Mouse (Mus musculus): ENCODE measurements around the gene Rfx2.

Rfx2 gene

GRCm38 (mm10) chr17:56754271-56755185 lies 76.3 kb downstream of the Rfx2 start:
- DNase-seq (ENCODE audit: low spot score): no peak

DNA sequence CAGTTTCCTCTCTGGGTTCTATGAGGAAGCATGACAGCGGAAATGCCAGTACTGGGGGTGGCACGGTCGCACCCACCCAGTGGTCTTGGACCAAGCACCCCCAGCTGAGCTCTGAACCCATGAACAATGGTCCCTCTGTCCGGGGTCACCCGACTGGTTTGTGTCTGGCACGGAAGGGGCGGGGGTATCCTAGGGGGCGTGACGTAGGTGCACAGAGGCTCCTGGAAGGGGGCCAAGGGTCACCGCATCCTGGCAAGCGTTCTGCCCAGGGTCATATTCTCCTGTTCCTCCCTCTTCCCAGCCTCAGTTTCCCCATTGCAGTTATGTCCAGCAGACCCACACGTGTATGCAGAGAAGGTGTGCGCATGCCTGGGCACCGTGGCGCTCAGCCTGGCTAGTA lies 77.4 kb downstream of the Rfx2 start:
- no peak for DNase-seq (ENCODE audit: low spot score)

DNA sequence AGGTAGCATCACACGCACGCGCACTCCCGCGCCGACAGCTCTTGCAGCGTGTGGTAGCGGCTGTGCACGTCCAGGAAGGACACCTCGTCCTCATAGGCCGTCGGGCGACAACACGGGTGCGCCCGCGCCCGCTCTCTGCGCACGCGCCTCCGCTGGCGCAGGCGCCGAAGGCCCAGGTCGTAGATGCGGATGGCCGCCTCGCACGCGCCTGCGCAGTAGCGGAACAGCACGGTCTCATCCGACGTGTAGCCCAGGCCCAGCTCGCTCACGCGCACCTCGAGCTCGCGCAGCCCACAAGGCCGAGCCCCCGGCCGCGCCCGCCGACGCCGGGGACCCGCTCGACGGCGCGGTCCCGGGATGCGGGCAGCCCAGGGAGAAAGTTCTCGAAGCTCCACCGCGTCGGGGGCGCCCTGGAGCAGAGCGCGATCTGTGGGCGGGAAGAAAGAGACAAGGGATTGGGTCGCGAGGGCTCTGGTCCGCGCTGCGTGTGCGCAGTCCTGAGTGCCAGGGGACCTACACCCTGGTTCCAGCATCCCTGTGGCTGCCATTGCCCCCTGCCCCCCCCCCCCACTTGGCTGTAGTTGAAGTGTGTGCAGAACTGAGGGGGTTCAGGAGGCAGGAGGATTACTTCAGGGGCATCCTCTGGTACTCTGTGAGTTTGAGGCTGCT lies 79.3 kb downstream of the Rfx2 start:
- DNase-seq (ENCODE audit: low spot score): no peak

GRCm38 (mm10) chr17:56744173-56744572 lies 86.6 kb downstream of the Rfx2 start:
- DNase-seq (ENCODE audit: low spot score): no peak

- no peak for DNase-seq (ENCODE audit: low spot score)
Measured at GRCm38 (mm10) chr17:56740788-56741160, 90.0 kb downstream of the Rfx2 start.

GRCm38 (mm10) chr17:56740118-56740787 lies 90.6 kb downstream of the Rfx2 start:
- DNase-seq (ENCODE audit: low spot score): no peak

DNA sequence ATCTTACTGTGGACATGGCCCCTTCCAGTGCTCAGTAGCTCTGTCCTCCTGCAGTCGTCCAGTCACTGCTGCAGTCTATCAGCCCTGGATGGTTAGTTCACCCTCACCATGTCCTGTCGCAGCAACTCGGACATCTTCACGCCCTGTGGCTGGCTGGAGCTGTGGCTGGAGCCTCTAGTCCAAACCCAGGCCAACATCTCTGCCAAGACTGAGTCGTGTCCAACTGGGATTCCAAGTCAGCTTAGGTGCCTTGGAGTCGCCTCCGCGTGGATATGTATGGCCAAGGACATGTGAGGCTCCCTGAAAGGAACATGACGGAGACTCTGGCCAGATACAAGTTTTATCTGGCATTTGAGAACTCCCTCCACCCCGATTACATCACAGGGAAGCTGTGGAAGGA lies 92.6 kb downstream of the Rfx2 start:
- DNase-seq (ENCODE audit: low spot score): no peak

DNA sequence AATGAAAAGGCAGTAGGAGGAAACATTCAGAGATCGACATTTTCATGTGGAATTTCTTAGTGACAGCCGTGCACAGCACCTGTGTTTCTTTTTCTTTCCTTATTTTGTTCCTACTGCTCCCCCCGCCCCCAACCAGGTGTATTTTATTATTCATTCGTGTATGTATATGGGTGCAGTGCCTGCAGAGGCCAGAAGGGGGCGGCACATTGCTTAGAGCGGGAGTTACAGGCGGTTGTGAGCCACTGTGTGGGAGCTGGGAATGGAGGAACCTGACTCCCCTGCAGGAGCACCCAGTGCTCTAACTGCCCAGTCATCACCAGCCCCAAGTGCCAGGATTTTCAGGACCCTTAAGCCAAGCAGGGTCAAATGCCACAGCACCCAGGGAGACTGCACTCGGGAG lies 94.3 kb downstream of the Rfx2 start:
- DNase-seq (ENCODE audit: low spot score): no peak

- no peak for DNase-seq (ENCODE audit: low spot score)
Measured at GRCm38 (mm10) chr17:56729656-56730055, 101.2 kb downstream of the Rfx2 start.

GRCm38 (mm10) chr17:56729151-56729550 lies 101.7 kb downstream of the Rfx2 start:
- DNase-seq (ENCODE audit: low spot score): no peak

GRCm38 (mm10) chr17:56728117-56728516 lies 102.7 kb downstream of the Rfx2 start:
- no peak for DNase-seq (ENCODE audit: low spot score)

- DNase-seq (ENCODE audit: low spot score): no peak
Measured at GRCm38 (mm10) chr17:56727659-56728058, 103.2 kb downstream of the Rfx2 start.

DNA sequence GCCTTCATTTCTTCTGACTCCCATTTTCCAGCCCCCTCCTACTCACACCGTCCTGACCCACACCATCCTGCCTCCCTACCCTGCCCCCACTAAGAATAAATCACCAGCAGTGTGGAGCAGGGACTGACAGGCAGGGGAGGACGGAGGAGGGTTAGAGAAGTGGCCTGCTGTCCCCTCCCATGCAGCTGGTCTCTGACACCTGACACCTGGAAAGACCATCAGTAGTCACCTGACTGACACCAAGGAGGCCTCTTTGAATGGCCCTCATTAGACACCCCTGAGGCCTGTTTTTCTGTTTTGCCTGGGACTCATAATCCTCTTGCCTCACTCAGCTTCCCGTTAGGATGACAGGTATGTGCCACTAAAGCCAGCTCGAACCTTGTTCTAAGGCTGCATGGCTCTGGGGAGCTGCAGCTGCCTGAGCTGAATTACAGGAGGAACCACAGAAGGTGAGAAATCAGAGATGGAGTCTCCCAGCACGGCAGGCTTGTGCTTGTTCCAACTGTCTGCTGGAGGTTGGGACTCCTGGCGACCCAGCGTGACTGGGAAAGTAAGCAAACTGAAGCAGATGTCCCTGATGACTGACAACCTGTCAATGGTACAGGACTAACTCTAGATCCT lies 103.7 kb downstream of the Rfx2 start:
- no peak for DNase-seq (ENCODE audit: low spot score)
